ENCODE assay signal across 8 mouse cellular contexts in the genomic region with DNA sequence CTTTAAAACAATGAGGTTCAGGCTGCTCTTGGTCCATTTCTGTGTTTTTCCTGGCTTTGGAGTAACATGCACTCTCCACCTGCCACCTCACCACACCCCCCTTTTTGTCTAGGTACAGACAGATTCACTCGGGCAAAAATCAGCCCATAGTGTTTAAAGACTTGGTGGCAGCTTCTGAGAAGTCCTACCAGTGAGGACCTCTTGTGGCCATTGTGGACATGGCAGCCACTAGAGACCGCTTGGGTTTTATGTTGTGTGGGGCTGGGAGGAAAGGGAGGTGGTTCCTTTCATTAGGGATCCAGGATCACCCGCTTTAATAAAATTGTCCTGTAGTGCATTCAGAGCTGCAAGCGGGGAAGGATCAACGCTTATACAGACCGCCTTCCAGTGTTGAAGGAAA. TPM values are rescaled to one million over a fixed set of nuclear protein-coding genes. Genes with fewer than 3 reads are reported as not detected.
DNase-seq lines count a peak whose midpoint lies in the region; ATAC-seq and TF ChIP-seq lines count a peak whose summit lies in the region.

No protein-coding gene starts in this region.

- H3K27me3 ChIP-seq in kidney, adult 2 months (replicated peaks; ENCODE audit: control insufficient read depth, insufficient read depth, low read length): no peaks in the 10 kb centered on the region
- no peaks in the 10 kb centered on the region for H3K27me3 ChIP-seq in kidney, embryonic 15.5 days

- TF ChIP-seq POLR2A in kidney, adult 2 months (IDR thresholded peaks at IDR 0.05; ENCODE audit: low read depth, low read length): no peak
- no peak for TF ChIP-seq POLR2A in bone marrow, adult 2 months (IDR thresholded peaks at IDR 0.05; ENCODE audit: borderline replicate concordance, control insufficient read depth, low read depth, low read length)

- TF ChIP-seq CTCF in kidney, adult 2 months (conservative IDR thresholded peaks at IDR 0.05; ENCODE audit: insufficient read depth, insufficient read length, low read depth, low read length): peak; percentile 66
- TF ChIP-seq CTCF in bone marrow, adult 2 months (IDR thresholded peaks at IDR 0.05; ENCODE audit: control insufficient read depth, insufficient read depth, low read length): peak; percentile 55

- no peak; the same call in 1 of the 2 replicates for ATAC-seq in kidney, embryonic 15.5 days (replicated peaks; ENCODE audit: low FRiP score)
- ATAC-seq in megakaryocyte progenitor cell, adult 5-6 weeks (replicated peaks; ENCODE audit: poor library complexity): peak; percentile 88

- H3K27ac ChIP-seq in kidney, adult 2 months (ENCODE audit: insufficient read depth, low read depth, low read length): no peak overlapping the region
- no peak overlapping the region for H3K27ac ChIP-seq in kidney, embryonic 15.5 days
- H3K27ac ChIP-seq in ES-E14 (ENCODE audit: insufficient read depth, low read depth, low read length, poor library complexity, severe bottlenecking): no peak overlapping the region
- no peak overlapping the region for H3K27ac ChIP-seq in bone marrow, adult 2 months (ENCODE audit: control insufficient read depth, insufficient read depth, low read depth, low read length, poor library complexity)

- H3K4me1 ChIP-seq in kidney, adult 2 months (ENCODE audit: control insufficient read depth, insufficient read depth, low read length): peaks cover 11% of the 10 kb centered on the region
- H3K4me1 ChIP-seq in kidney, embryonic 15.5 days: peaks cover 9% of the 10 kb centered on the region
- no peaks in the 10 kb centered on the region for H3K4me1 ChIP-seq in ES-E14 (ENCODE audit: control insufficient read depth in 2 of 2, insufficient read depth in 2 of 2, low read length in 2 of 2, poor library complexity in 1 of 2)
- H3K4me1 ChIP-seq in bone marrow, adult 2 months (ENCODE audit: control insufficient read depth, insufficient read depth, low read length): 0 out of 2 replicates have a peak, but pooled peaks cover 1% of the 10 kb centered on the region

- H3K9me3 ChIP-seq in kidney, embryonic 15.5 days (replicated peaks): no peaks in the 10 kb centered on the region
- no peaks in the 10 kb centered on the region for H3K9me3 ChIP-seq in ES-E14 (ENCODE audit: control insufficient read depth, insufficient read depth, low read depth, low read length)

- no peak overlapping the region for H3K4me2 ChIP-seq in kidney, embryonic 15.5 days

- no peak overlapping the region for H3K9ac ChIP-seq in kidney, embryonic 15.5 days
- H3K9ac ChIP-seq in ES-E14 (ENCODE audit: insufficient read depth, low read depth, low read length, poor library complexity, severe bottlenecking): no peak overlapping the region

- in situ Hi-C loops in ES-E14 (cut with MboI; ENCODE audit: low sequenced_read_pairs in 2 of 2, unreplicated experiment in 2 of 2): no loop called here

- peak; percentile 67 for DNase-seq in kidney, adult 2 months
- DNase-seq in ES-E14 (ENCODE audit: low read depth, low spot score) (peak; percentile 72), MN1 (ENCODE audit: low spot score) (no peak)
- peak; percentile 16 to 29 for DNase-seq in frontal cortex, postnatal 25 days (ENCODE audit: low spot score in 2 of 2)
- DNase-seq in layer of hippocampus, adult 8-10 months (ENCODE audit: low spot score in 2 of 2): peak; percentile 15 to 54

- no peaks in the 10 kb centered on the region for H3K36me3 ChIP-seq in kidney, adult 2 months (ENCODE audit: control insufficient read depth, insufficient read depth, low read length)
- H3K36me3 ChIP-seq in kidney, embryonic 15.5 days: peaks cover 2% of the 10 kb centered on the region
- H3K36me3 ChIP-seq in ES-E14 (ENCODE audit: control insufficient read depth, insufficient read depth, low read length, poor library complexity, severe bottlenecking): no peaks in the 10 kb centered on the region

- WGBS in kidney, adult 2 months: 38% methylated on average over 6 of the region's 6 CpGs
- WGBS in kidney, embryonic 15.5 days: 36% methylated on average over 6 of the region's 6 CpGs
- WGBS in bone marrow, adult 2 months: 22% methylated on average over 6 of the region's 6 CpGs

- H3K4me3 ChIP-seq in kidney, adult 2 months (ENCODE audit: insufficient read depth, low read depth, low read length): no peak overlapping the region
- no peak overlapping the region for H3K4me3 ChIP-seq in kidney, embryonic 15.5 days (replicated peaks)
- peak overlapping the region in 1 of 2 experiments; percentile 30; a peak in 1 of 4 replicates for H3K4me3 ChIP-seq in ES-E14 (ENCODE audit: insufficient read depth in 1 of 2, low read depth in 1 of 2, low read length in 2 of 2, poor library complexity in 1 of 2, severe bottlenecking in 1 of 2)
- no peak overlapping the region for H3K4me3 ChIP-seq in bone marrow, adult 2 months (replicated peaks; ENCODE audit: control insufficient read depth, low read depth, low read length)

TF ChIP-seq in ES-E14, 5 proteins besides CTCF, POLR2A, EP300 and RAD21:
- TF ChIP-seq MAFK (IDR thresholded peaks at IDR 0.05; ENCODE audit: insufficient read depth, low read depth, low read length) (no peak), ZC3H11A (IDR thresholded peaks at IDR 0.05; ENCODE audit: borderline replicate concordance, low read depth, low read length) (peak; percentile 51; the same call in 1 of the 2 replicates)

RNA-seq across cellular contexts. Expression of a gene that starts 21.9 kb away (rescaled TPM):
- polyA plus RNA-seq in kidney, adult 2 months (2012; rRNA removed): 10.9 and 13.4 TPM in 2 replicates
- 3.9 and 5.1 TPM in 2 replicates for polyA plus RNA-seq in kidney, embryonic 15.5 days (2015; fragmentation: Nextera tagmentation; extraction: Ambion mirVana)
- 3.1 and 5.4 TPM in 2 replicates for total RNA-seq in ES-E14 (2012; rRNA removed)
- 0.40 TPM in 1 of 2 replicates, not detected in the other for polyA plus RNA-seq in bone marrow, adult 2 months (2011; ENCODE audit: insufficient read depth, insufficient read length, low replicate concordance, missing spikeins)
- 1 to 10 TPM; 5.5 to 6.8 (median 6.1) TPM for total RNA-seq in layer of hippocampus, adult 8-10 months (2022)
- 1.1 and 1.4 TPM in 2 replicates for total RNA-seq in megakaryocyte progenitor cell, adult 5-6 weeks (2015)
- 2.4 and 3.0 TPM in 2 replicates for total RNA-seq in megakaryocyte progenitor cell, adult 5-6 weeks (2017)

RNA-seq across cellular contexts. Expression of a gene that starts 36.8 kb away (rescaled TPM):
- 0.95 and 2.4 TPM in 2 replicates for polyA plus RNA-seq in kidney, adult 2 months (2012; rRNA removed)
- polyA plus RNA-seq in kidney, embryonic 15.5 days (2015; fragmentation: Nextera tagmentation; extraction: Ambion mirVana): 1.2 and 1.5 TPM in 2 replicates
- total RNA-seq in ES-E14 (2012; rRNA removed): not detected in 2 replicates
- polyA plus RNA-seq in bone marrow, adult 2 months (2011; ENCODE audit: insufficient read depth, insufficient read length, low replicate concordance, missing spikeins): not detected in 2 replicates
- under 1 TPM in 3 of 4 experiments, not detected in 1; 0.13 to 0.23 (median 0.16) TPM for total RNA-seq in layer of hippocampus, adult 8-10 months (2022)
- not detected in 2 replicates for total RNA-seq in megakaryocyte progenitor cell, adult 5-6 weeks (2015)
- not detected in 2 replicates for total RNA-seq in megakaryocyte progenitor cell, adult 5-6 weeks (2017)
